Mouse (Mus musculus) heart, embryonic 12.5 days (tissue): Measurements from ENCODE around the gene Tbc1d8b. TPM values are rescaled to one million over a fixed set of nuclear protein-coding genes. Genes with fewer than 3 reads are reported as not detected.
"Not testable (repeated sequence)": the region's sequence is repeated elsewhere in the genome, so short reads cannot be mapped to it uniquely, and the experiment has no call there.

Source experiments
- ATAC-seq: fragments of 200-750 bp; cut with Nextera tagmentation; 2 replicates; pipeline ENCODE4 v1.8.0; 2017; ENCODE audit warnings: moderate TSS enrichment, moderate library complexity; ENCODE audit not compliant: insufficient number of reproducible peaks, low FRiP score
- H3K27ac ChIP-seq: fragments of 300-500 bp; sonication (generic); 2 replicates; pipeline ENCODE4 v1.5.1; 2016; ENCODE audit warnings: mild to moderate bottlenecking, moderate library complexity; ENCODE audit not compliant: poor library complexity, severe bottlenecking
- H3K27me3 ChIP-seq: fragments of 300-500 bp; sonication (generic); replicated peaks from 2 replicates; pipeline ENCODE4 v1.6.1; 2016; ENCODE audit warnings: mild to moderate bottlenecking, moderate library complexity
- H3K36me3 ChIP-seq: fragments of 300-500 bp; sonication (generic); 2 replicates; pipeline ENCODE4 v1.6.1; 2016; ENCODE audit warnings: mild to moderate bottlenecking, moderate library complexity
- H3K4me1 ChIP-seq: fragments of 300-500 bp; sonication (generic); replicated peaks from 2 replicates; pipeline ENCODE4 v1.6.1; 2016; ENCODE audit warnings: mild to moderate bottlenecking
- H3K4me2 ChIP-seq: fragments of 300-500 bp; sonication (generic); 2 replicates; pipeline ENCODE4 v1.6.1; 2016; ENCODE audit warnings: mild to moderate bottlenecking, moderate library complexity
- H3K4me3 ChIP-seq: fragments of 300-500 bp; sonication (generic); 2 replicates; pipeline ENCODE4 v1.5.1; 2016; ENCODE audit warnings: mild to moderate bottlenecking
- H3K9ac ChIP-seq: fragments of 300-500 bp; sonication (generic); 2 replicates; pipeline ENCODE4 v1.6.1; 2016; ENCODE audit warnings: mild to moderate bottlenecking, moderate library complexity
- H3K9me3 ChIP-seq: fragments of 300-500 bp; sonication (generic); replicated peaks from 2 replicates; pipeline ENCODE4 v1.6.1; 2016; ENCODE audit warnings: mild to moderate bottlenecking, moderate library complexity
- WGBS: fragments of 180-500 bp; shearing (Covaris S2); methylation state at CpG from one replicate; pipeline ENCODE4 v1.1.7; 2016; 5-methylcytosine and 5-hydroxymethylcytosine counted together
- polyA plus RNA-seq: library from polyadenylated mRNA; unstranded; fragments of >200 nt; fragmentation: Nextera tagmentation; extraction: Ambion mirVana; gene quantifications from 2 replicates; pipeline ENCODE4 v1.2.1, GENCODE M21; 2016

Gene Tbc1d8b
- polyA plus RNA-seq, 1 experiment from 2014 or later, result 3.7 TPM

- 84% methylated on average over 3 of the region's 3 CpGs for WGBS
- H3K4me3 ChIP-seq, result no peak overlapping the region
- H3K36me3 ChIP-seq, result peaks cover 24% of the 10 kb centered on the region
- no peak for ATAC-seq
- no peaks in the 10 kb centered on the region for H3K27me3 ChIP-seq
- no peak overlapping the region for H3K27ac ChIP-seq
- H3K9me3 ChIP-seq, result no peaks in the 10 kb centered on the region
- no peak overlapping the region for H3K9ac ChIP-seq
- no peaks in the 10 kb centered on the region for H3K4me1 ChIP-seq
- no peak overlapping the region for H3K4me2 ChIP-seq
These were observed 45.7 kb downstream of the Tbc1d8b start for GRCm38 (mm10) chrX:139730541-139730940.

GRCm38 (mm10) chrX:139737066-139737465 is 52.3 kb downstream of the Tbc1d8b start:
- H3K27ac ChIP-seq, result no peak overlapping the region
- no peak overlapping the region for H3K4me2 ChIP-seq
- no peak for ATAC-seq
- H3K9me3 ChIP-seq, result no peaks in the 10 kb centered on the region
- no peak overlapping the region for H3K9ac ChIP-seq
- WGBS, result 80% methylated on average over 5 of the region's 5 CpGs
- peaks cover 11% of the 10 kb centered on the region; the same call in 1 of the 2 replicates for H3K36me3 ChIP-seq
- no peaks in the 10 kb centered on the region for H3K27me3 ChIP-seq
- H3K4me3 ChIP-seq, result no peak overlapping the region
- H3K4me1 ChIP-seq, result no peaks in the 10 kb centered on the region

- Histone ChIP-seq H3K4me3 (no peak overlapping the region), H3K27ac (no peak overlapping the region), H3K9ac (no peak overlapping the region), H3K36me3 (peaks cover 15% of the 10 kb centered on the region; the same call in 1 of the 2 replicates), H3K4me1 (no peaks in the 10 kb centered on the region), H3K4me2 (no peak overlapping the region), H3K27me3 (no peaks in the 10 kb centered on the region), H3K9me3 (no peaks in the 10 kb centered on the region)
- no peak for ATAC-seq
- 4% methylated on average over 1 of the region's 1 CpGs for WGBS
These were observed 67.1 kb downstream of the Tbc1d8b start for GRCm38 (mm10) chrX:139751855-139752254.

- H3K4me2 ChIP-seq, ATAC-seq, H3K27ac ChIP-seq, H3K27me3 ChIP-seq, H3K36me3 ChIP-seq, H3K9ac ChIP-seq, H3K4me1 ChIP-seq, H3K4me3 ChIP-seq, H3K9me3 ChIP-seq: not testable (repeated sequence)
- WGBS, result 64% methylated on average over 3 of the region's 3 CpGs
These were observed 73.8 kb downstream of the Tbc1d8b start for GRCm38 (mm10) chrX:139758634-139759033.

- Histone ChIP-seq H3K9ac (no peak overlapping the region), H3K9me3 (no peaks in the 10 kb centered on the region), H3K4me2 (no peak overlapping the region), H3K4me1 (no peaks in the 10 kb centered on the region), H3K27ac (no peak overlapping the region), H3K36me3 (no peaks in the 10 kb centered on the region), H3K27me3 (no peaks in the 10 kb centered on the region), H3K4me3 (no peak overlapping the region)
- no peak for ATAC-seq
- WGBS, result 79% methylated on average over 2 of the region's 2 CpGs
These were observed 77.8 kb downstream of the Tbc1d8b start for GRCm38 (mm10) chrX:139762546-139762945.

- Histone ChIP-seq H3K4me2 (no peak overlapping the region), H3K27me3 (no peaks in the 10 kb centered on the region), H3K9me3 (no peaks in the 10 kb centered on the region), H3K9ac (no peak overlapping the region), H3K36me3 (no peaks in the 10 kb centered on the region), H3K4me1 (peaks cover 5% of the 10 kb centered on the region; the same call in 1 of the 2 replicates), H3K4me3 (no peak overlapping the region), H3K27ac (no peak overlapping the region)
- no peak for ATAC-seq
- 60% methylated on average over 13 of the region's 13 CpGs for WGBS
These were observed 85.3 kb downstream of the Tbc1d8b start for GRCm38 (mm10) chrX:139769975-139770637.

- peak overlapping the region; percentile 50 for H3K4me2 ChIP-seq
- peak; percentile 42; the same call in 1 of the 2 replicates for ATAC-seq
- H3K27me3 ChIP-seq, result no peaks in the 10 kb centered on the region
- no peak overlapping the region for H3K4me3 ChIP-seq
- 0 out of 2 replicates have a peak overlapping the region, but pooled peaks have one; percentile 24 for H3K9ac ChIP-seq
- no peaks in the 10 kb centered on the region for H3K36me3 ChIP-seq
- 23% methylated on average over 18 of the region's 18 CpGs for WGBS
- peaks cover 12% of the 10 kb centered on the region for H3K4me1 ChIP-seq
- no peaks in the 10 kb centered on the region for H3K9me3 ChIP-seq
- no peak overlapping the region for H3K27ac ChIP-seq
These were observed 89.7 kb downstream of the Tbc1d8b start for GRCm38 (mm10) chrX:139774309-139775083.

GRCm38 (mm10) chrX:139775084-139775612 is 90.4 kb downstream of the Tbc1d8b start:
- Histone ChIP-seq H3K4me3 (no peak overlapping the region), H3K4me1 (peaks cover 12% of the 10 kb centered on the region), H3K9me3 (no peaks in the 10 kb centered on the region), H3K9ac (no peak overlapping the region), H3K27ac (no peak overlapping the region), H3K27me3 (no peaks in the 10 kb centered on the region), H3K36me3 (no peaks in the 10 kb centered on the region), H3K4me2 (peak overlapping the region; percentile 50)
- no peak for ATAC-seq
- 67% methylated on average over 7 of the region's 7 CpGs for WGBS

- Histone ChIP-seq H3K4me2 (no peak overlapping the region), H3K27ac (no peak overlapping the region), H3K36me3 (no peaks in the 10 kb centered on the region), H3K4me3 (no peak overlapping the region), H3K4me1 (peaks cover 18% of the 10 kb centered on the region), H3K9ac (no peak overlapping the region), H3K27me3 (peaks cover 5% of the 10 kb centered on the region), H3K9me3 (no peaks in the 10 kb centered on the region)
- ATAC-seq, result no peak
- 43% methylated on average over 4 of the region's 4 CpGs for WGBS
These were observed 92.6 kb downstream of the Tbc1d8b start for GRCm38 (mm10) chrX:139777357-139777756.

- ATAC-seq, result no peak
- H3K4me1 ChIP-seq, result peaks cover 18% of the 10 kb centered on the region
- no peak overlapping the region for H3K9ac ChIP-seq
- H3K36me3 ChIP-seq, result no peaks in the 10 kb centered on the region
- H3K4me3 ChIP-seq, result no peak overlapping the region
- H3K27ac ChIP-seq, result no peak overlapping the region
- H3K4me2 ChIP-seq, result no peak overlapping the region
- H3K27me3 ChIP-seq, result peaks cover 5% of the 10 kb centered on the region
- 82% methylated on average over 1 of the region's 1 CpGs for WGBS
- H3K9me3 ChIP-seq, result no peaks in the 10 kb centered on the region
These were observed 94.1 kb downstream of the Tbc1d8b start for GRCm38 (mm10) chrX:139778886-139779285.

GRCm38 (mm10) chrX:139779401-139779800 is 94.6 kb downstream of the Tbc1d8b start:
- no peaks in the 10 kb centered on the region for H3K9me3 ChIP-seq
- WGBS, result 74% methylated on average over 5 of the region's 5 CpGs
- peaks cover 5% of the 10 kb centered on the region for H3K27me3 ChIP-seq
- H3K36me3 ChIP-seq, result no peaks in the 10 kb centered on the region
- H3K4me2 ChIP-seq, result no peak overlapping the region
- no peak overlapping the region for H3K4me3 ChIP-seq
- peaks cover 18% of the 10 kb centered on the region for H3K4me1 ChIP-seq
- H3K9ac ChIP-seq, result no peak overlapping the region
- H3K27ac ChIP-seq, result no peak overlapping the region
- ATAC-seq, result no peak
